Mouse (Mus musculus) testis, adult 2 months (tissue): ENCODE measurements around the gene Glce.

ENCODE experiments used
- CTCF ChIP-seq: fragments of 200-500 bp; IDR thresholded peaks from 2 replicates; pipeline ENCODE4 v1.5.1; 2012; ENCODE audit warnings: low read depth, mild to moderate bottlenecking, inconsistent platforms, low read length, moderate library complexity; ENCODE audit not compliant: control insufficient read depth, insufficient read depth, insufficient replicate concordance
- POLR2A ChIP-seq: fragments of 200-500 bp; IDR thresholded peaks from 2 replicates; pipeline ENCODE4 v1.6.1; 2012; ENCODE audit warnings: low read depth, mild to moderate bottlenecking, inconsistent platforms, low read length, moderate library complexity; ENCODE audit not compliant: control insufficient read depth

DNA sequence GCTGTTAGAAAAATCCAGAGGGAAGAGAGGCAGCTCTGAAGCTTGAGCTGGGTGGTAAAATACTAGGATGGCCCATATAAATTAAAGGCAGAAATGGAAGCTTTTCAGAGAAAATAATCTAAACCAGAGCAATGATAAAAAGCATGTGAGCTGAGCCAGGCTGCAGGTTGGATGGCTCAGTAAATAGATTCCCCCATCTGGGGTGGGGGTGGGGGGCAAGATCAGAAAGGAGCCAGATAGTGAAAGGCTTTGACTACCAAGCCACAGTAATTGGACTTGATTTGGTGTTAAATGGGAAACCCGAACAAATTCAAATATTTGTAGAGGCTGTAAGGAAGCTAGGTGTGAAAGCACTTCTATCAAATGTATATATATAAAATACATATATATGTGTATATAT is 1.8 kb upstream of the Glce start:
- TF ChIP-seq POLR2A (no peak), CTCF (no peak)
